Mouse (Mus musculus) thymus, adult 2 months (tissue): ENCODE results near the gene Frmd4a. TPM values are rescaled to one million over a fixed set of nuclear protein-coding genes. Genes with fewer than 3 reads are reported as not detected.

Experiments
- DNase-seq: peaks from one replicate; pipeline ENCODE4 v3.0.0; 2021
- H3K27ac ChIP-seq: fragments of 200-500 bp; 2 replicates; pipeline ENCODE4 v1.5.1; 2012; ENCODE audit warnings: low read length, control low read depth; ENCODE audit not compliant: control insufficient read depth, insufficient read depth
- H3K27me3 ChIP-seq: fragments of 200-500 bp; 2 replicates; pipeline ENCODE4 v1.6.1; 2012; ENCODE audit warnings: mild to moderate bottlenecking, low read length, moderate library complexity, mixed read lengths; ENCODE audit not compliant: control insufficient read depth, insufficient read depth
- H3K36me3 ChIP-seq: fragments of 200-500 bp; 2 replicates; pipeline ENCODE4 v1.6.1; 2012; ENCODE audit warnings: mild to moderate bottlenecking, low read length, moderate library complexity; ENCODE audit not compliant: control insufficient read depth, insufficient read depth
- H3K4me1 ChIP-seq: fragments of 200-500 bp; replicated peaks from 2 replicates; pipeline ENCODE4 v1.6.1; 2012; ENCODE audit warnings: low read length; ENCODE audit not compliant: control insufficient read depth, insufficient read depth
- H3K4me3 ChIP-seq: fragments of 200-500 bp; 2 replicates; pipeline ENCODE4 v1.5.1; 2012; ENCODE audit warnings: mild to moderate bottlenecking, low read length, control low read depth, moderate library complexity; ENCODE audit not compliant: control insufficient read depth, insufficient read depth
- CTCF ChIP-seq: fragments of 200-500 bp; IDR thresholded peaks from 2 replicates; pipeline ENCODE4 v1.5.1; 2012; ENCODE audit warnings: mild to moderate bottlenecking, control low read depth, low read length, moderate library complexity, borderline replicate concordance; ENCODE audit not compliant: control insufficient read depth, poor library complexity, insufficient read depth; ENCODE audit errors: extremely low read depth
- POLR2A ChIP-seq: fragments of 200-500 bp; IDR thresholded peaks from 2 replicates; pipeline ENCODE4 v1.6.1; 2012; ENCODE audit warnings: mild to moderate bottlenecking, low read length, control low read depth, moderate library complexity; ENCODE audit not compliant: control insufficient read depth, poor library complexity, insufficient read depth; ENCODE audit errors: extremely low read depth
- WGBS: fragments of 180-500 bp; shearing (Covaris S2); methylation state at CpG from one replicate; pipeline ENCODE4 v1.1.7; 2018; 5-methylcytosine and 5-hydroxymethylcytosine counted together
- polyA plus RNA-seq: library from polyadenylated mRNA; depleted of rRNA; stranded (reverse); fragments of >200 nt; gene quantifications from 2 replicates; pipeline ENCODE4 v1.2.3, GENCODE M21; 2012

Gene Frmd4a
- polyA plus RNA-seq, 1 experiment = 17.5 TPM

- no peak overlapping the region for H3K4me3 ChIP-seq
- TF ChIP-seq POLR2A = no peak
- no peak for TF ChIP-seq CTCF
- DNase-seq = no peak
Observed at GRCm38 (mm10) chr2:4518549-4518948, 501.0 kb downstream of the Frmd4a start.

GRCm38 (mm10) chr2:4522769-4523487, 505.4 kb downstream of the Frmd4a start:
- Histone ChIP-seq H3K4me3 (no peak overlapping the region), H3K27me3 (no peaks in the 10 kb centered on the region), H3K27ac (no peak overlapping the region), H3K4me1 (no peaks in the 10 kb centered on the region), H3K36me3 (no peaks in the 10 kb centered on the region)
- TF ChIP-seq CTCF (no peak), POLR2A (no peak)
- WGBS = 92% methylated on average over 1 of the region's 1 CpGs
- no peak for DNase-seq

More at GRCm38 (mm10) chr2:4518549-4518948, 501.0 kb downstream of the Frmd4a start:
- Histone ChIP-seq H3K4me1 (no peaks in the 10 kb centered on the region), H3K36me3 (no peaks in the 10 kb centered on the region), H3K27me3 (no peaks in the 10 kb centered on the region), H3K27ac (no peak overlapping the region)

GRCm38 (mm10) chr2:4527094-4527493, 509.6 kb downstream of the Frmd4a start:
- 91% methylated on average over 7 of the region's 7 CpGs for WGBS
- Histone ChIP-seq H3K4me1 (no peaks in the 10 kb centered on the region), H3K36me3 (no peaks in the 10 kb centered on the region), H3K4me3 (no peak overlapping the region), H3K27ac (no peak overlapping the region), H3K27me3 (no peaks in the 10 kb centered on the region)
- DNase-seq = no peak
- TF ChIP-seq CTCF (no peak), POLR2A (no peak)

- no peaks in the 10 kb centered on the region for H3K27me3 ChIP-seq
- no peak for TF ChIP-seq POLR2A
- TF ChIP-seq CTCF = no peak
- WGBS = 96% methylated on average over 9 of the region's 9 CpGs
- no peak overlapping the region for H3K27ac ChIP-seq
- DNase-seq = no peak
- H3K36me3 ChIP-seq = no peaks in the 10 kb centered on the region
- H3K4me3 ChIP-seq = no peak overlapping the region
- H3K4me1 ChIP-seq = no peaks in the 10 kb centered on the region
Observed at GRCm38 (mm10) chr2:4529254-4529729, 511.8 kb downstream of the Frmd4a start.

GRCm38 (mm10) chr2:4531533-4532197, 514.1 kb downstream of the Frmd4a start:
- WGBS = 25% methylated on average over 11 of the region's 11 CpGs
- DNase-seq = no peak

GRCm38 (mm10) chr2:4532198-4532568, 514.7 kb downstream of the Frmd4a start:
- Histone ChIP-seq H3K4me3 (no peak overlapping the region), H3K27me3 (no peaks in the 10 kb centered on the region), H3K4me1 (no peaks in the 10 kb centered on the region), H3K27ac (no peak overlapping the region), H3K36me3 (no peaks in the 10 kb centered on the region)
- TF ChIP-seq CTCF (no peak), POLR2A (no peak)
- 95% methylated on average over 5 of the region's 5 CpGs for WGBS
- no peak for DNase-seq

More at GRCm38 (mm10) chr2:4531533-4532197, 514.1 kb downstream of the Frmd4a start:
- H3K4me1 ChIP-seq = no peaks in the 10 kb centered on the region
- no peak overlapping the region for H3K27ac ChIP-seq
- H3K36me3 ChIP-seq = no peaks in the 10 kb centered on the region
- TF ChIP-seq CTCF = no peak
- no peak for TF ChIP-seq POLR2A
- H3K27me3 ChIP-seq = no peaks in the 10 kb centered on the region
- no peak overlapping the region for H3K4me3 ChIP-seq

GRCm38 (mm10) chr2:4532945-4533344, 515.4 kb downstream of the Frmd4a start:
- H3K27ac ChIP-seq = no peak overlapping the region
- H3K4me1 ChIP-seq = no peaks in the 10 kb centered on the region
- no peak for TF ChIP-seq POLR2A
- TF ChIP-seq CTCF = no peak
- WGBS = 92% methylated on average over 6 of the region's 6 CpGs
- H3K36me3 ChIP-seq = no peaks in the 10 kb centered on the region
- no peak for DNase-seq
- no peak overlapping the region for H3K4me3 ChIP-seq
- H3K27me3 ChIP-seq = no peaks in the 10 kb centered on the region
